Mouse (Mus musculus) Patski (cell line): ENCODE measurements around the gene Ltb. TPM values are rescaled to one million over a fixed set of nuclear protein-coding genes. Genes with fewer than 3 reads are reported as not detected.

Experiments
- ATAC-seq: fragments of 100-300 bp; one replicate; pipeline ENCODE4 v1.8.0; 2021
- CTCF ChIA-PET: fragments of 350-600 bp; sonication (Branson Sonifier 250); formaldehyde crosslinking; loops from one replicate; lab custom pipeline; 2022; ENCODE audit warnings: inconsistent platforms; lab: Charles Lee
- POLR2A ChIA-PET: fragments of 350-600 bp; sonication (Branson Sonifier 250); formaldehyde crosslinking; loops from one replicate; lab custom pipeline; 2022; ENCODE audit warnings: antibody characterized with exemption, inconsistent platforms; lab: Charles Lee
- DNase-seq: peaks from one replicate; pipeline ENCODE4 v3.0.0-alpha.2; 2011; ENCODE audit warnings: low read depth, low spot score
- H3K27me3 ChIP-seq: fragments of 371-371 bp; one replicate; pipeline ENCODE4 v1.5.1; 2021
- CTCF ChIP-seq: fragments of 100-300 bp; IDR thresholded peaks from one replicate; pipeline ENCODE4 v1.5.1; 2021
- in situ Hi-C: fragments of 300-500 bp; cut with MboI; formaldehyde crosslinking; loops from 3 replicates; pipeline ENCODE4 v1.11.1; 2018; ENCODE audit warnings: low pct_unique_long_range_greater_than_20kb, mixed read lengths
- polyA plus RNA-seq: library from polyadenylated mRNA; unstranded; gene quantifications from one replicate; pipeline ENCODE4 v1.2.3, GENCODE M21; 2021

The Ltb gene
- polyA plus RNA-seq, 1 experiment from 2014 or later: not detected

- H3K27me3 ChIP-seq: no peaks in the 10 kb centered on the region
- in situ Hi-C loops: no loop called here
- DNase-seq (no peak), ATAC-seq (no peak)
- TF ChIP-seq CTCF: no peak
- ChIA-PET CTCF (interaction anchor here (0.8 to 2.0 kb wide), 3 partner anchors 26 to 82 kb away, joined by 3 to 8 read pairs (median 6); no protein-coding TSS in a partner anchor), POLR2A (interaction anchor here (0.6 to 2.2 kb wide), 11 partner anchors 9 to 752 kb away, joined by 3 to 7 read pairs (median 5); partner anchors contain the start of gene Ddx39b)
Measured at GRCm38 (mm10) chr17:35164218-35164567, 30.0 kb upstream of the Ltb start.

- ATAC-seq: peak; percentile 92
- POLR2A ChIA-PET: interaction anchor here (0.6 to 1.9 kb wide), 6 partner anchors 9 to 80 kb away, joined by 3 to 6 read pairs (median 4); partner anchors contain the start of gene Ddx39b
- CTCF ChIA-PET: interaction anchor here (0.8 to 12.3 kb wide), 3 partner anchors 61 to 82 kb away, joined by 3 to 239 read pairs (median 6); partner anchors contain the start of genes Atp6v1g2, Ddx39b and Nfkbil1
- peak; percentile 97 for DNase-seq
- H3K27me3 ChIP-seq: no peaks in the 10 kb centered on the region
- no peak for TF ChIP-seq CTCF
- in situ Hi-C loops: loop anchor here (5.0 kb wide), 1 partner anchor 67 kb away; the partner anchor contains the start of gene Atp6v1g2
Measured at GRCm38 (mm10) chr17:35164568-35165450, 29.4 kb upstream of the Ltb start, which contains the start of gene Prrc2a. Gene Prrc2a (minus strand): TSS chr17:35164897.

DNA sequence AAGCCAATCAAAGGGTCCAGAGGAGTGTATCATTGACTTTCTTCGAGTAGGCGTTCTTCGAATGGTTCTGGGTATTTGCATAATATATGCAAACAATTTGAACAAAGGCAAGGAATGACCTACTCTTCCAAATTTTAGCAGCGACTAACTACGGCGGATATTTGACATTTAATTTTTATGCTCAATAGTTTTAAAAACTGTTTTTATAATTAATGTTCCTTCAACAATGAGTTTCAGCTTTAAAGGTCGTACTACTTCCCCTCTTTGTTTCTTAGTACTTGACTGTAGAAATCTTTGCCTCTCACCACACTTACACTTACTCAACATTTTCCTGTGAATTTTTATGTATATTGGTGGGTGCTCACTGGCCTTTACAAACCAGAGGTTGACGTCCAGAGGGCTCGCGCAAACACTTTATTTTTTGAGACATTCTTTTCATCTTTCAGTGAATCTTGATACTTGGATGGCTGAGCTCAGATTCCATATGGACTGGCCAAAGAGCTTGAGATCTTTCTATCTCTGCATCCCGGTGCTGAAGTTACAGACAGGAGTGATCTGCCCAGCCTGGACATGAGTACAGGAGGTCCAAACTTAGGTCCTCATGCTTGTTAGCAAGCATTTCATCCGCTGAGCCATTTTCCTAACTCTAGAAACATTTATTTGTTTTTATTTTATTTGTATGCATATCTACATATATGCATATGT lies 28.6 kb upstream of the Ltb start:
- ChIA-PET CTCF (interaction anchor here (0.9 to 12.3 kb wide), 5 partner anchors 13 to 67 kb away, joined by 3 to 239 read pairs (median 10); partner anchors contain the start of genes Atp6v1g2, Ddx39b, Ltb and Nfkbil1), POLR2A (interaction anchor here (1.6 to 2.2 kb wide), 2 partner anchors 68 to 79 kb away, joined by 4 to 5 read pairs; partner anchors contain the start of gene Atp6v1g2)
- H3K27me3 ChIP-seq: no peaks in the 10 kb centered on the region
- in situ Hi-C loops: loop anchor here (5.0 kb wide), 1 partner anchor 67 kb away; the partner anchor contains the start of gene Atp6v1g2
- ATAC-seq: peak; percentile 73
- TF ChIP-seq CTCF: no peak
- no peak for DNase-seq

GRCm38 (mm10) chr17:35166352-35167035 lies 27.7 kb upstream of the Ltb start:
- DNase-seq: peak; percentile 38

GRCm38 (mm10) chr17:35167794-35168193 lies 26.4 kb upstream of the Ltb start:
- DNase-seq: no peak
- ChIA-PET CTCF (interaction anchor here (0.8 to 12.3 kb wide), 7 partner anchors 10 to 90 kb away, joined by 3 to 239 read pairs (median 10); partner anchors contain the start of genes Atp6v1g2, Ddx39b, Gpank1 and Nfkbil1), POLR2A (no interaction called here)
- H3K27me3 ChIP-seq: no peaks in the 10 kb centered on the region
- in situ Hi-C loops: loop anchor here (5.0 kb wide), 1 partner anchor 65 kb away; the partner anchor contains the start of gene Atp6v1g2
- TF ChIP-seq CTCF: no peak
- no peak for ATAC-seq

More at GRCm38 (mm10) chr17:35166352-35167035, 27.7 kb upstream of the Ltb start:
- ChIA-PET POLR2A (interaction anchor here (2.2 kb wide), 1 partner anchor 67 kb away, joined by 5 read pairs; the partner anchor contains the start of gene Atp6v1g2), CTCF (interaction anchor here (0.8 to 12.3 kb wide), 8 partner anchors 11 to 91 kb away, joined by 3 to 239 read pairs (median 5); partner anchors contain the start of genes Atp6v1g2, Ddx39b, Ltb and Nfkbil1)
- in situ Hi-C loops: loop anchor here (5.0 kb wide), 1 partner anchor 66 kb away; the partner anchor contains the start of gene Atp6v1g2
- ATAC-seq: no peak
- no peaks in the 10 kb centered on the region for H3K27me3 ChIP-seq
- no peak for TF ChIP-seq CTCF

DNA sequence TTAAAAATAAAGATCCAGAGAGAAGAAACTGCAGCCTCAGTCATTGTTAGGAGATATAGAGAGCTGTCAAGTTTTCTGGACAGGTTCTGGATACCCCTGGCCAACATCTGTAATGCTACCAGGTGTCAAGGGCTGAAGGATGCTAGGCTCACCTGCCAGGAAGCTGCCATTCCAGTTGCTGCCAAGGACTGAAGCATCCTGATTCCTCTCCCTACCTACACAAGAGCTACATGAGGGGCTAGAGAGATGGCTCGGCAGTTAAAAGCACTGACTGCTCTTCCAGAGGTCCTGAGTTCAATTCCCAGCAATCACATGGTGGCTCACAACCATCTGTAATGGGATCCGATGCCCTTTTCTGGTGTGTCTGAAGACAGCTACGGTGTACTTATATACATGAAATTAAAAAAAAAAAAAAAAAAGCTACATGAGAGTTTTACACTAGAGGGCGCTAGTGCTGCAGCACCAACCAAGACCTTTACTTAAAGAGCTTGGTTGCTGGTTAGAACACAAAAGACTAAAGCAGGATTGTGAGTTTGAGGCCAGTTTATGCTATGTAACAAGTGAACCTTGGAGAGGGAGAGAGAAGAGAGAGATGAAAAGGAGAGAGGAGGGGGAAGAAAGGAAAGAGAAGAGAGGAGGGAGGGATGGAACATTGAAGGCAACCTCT lies 25.6 kb upstream of the Ltb start:
- no peak for TF ChIP-seq CTCF
- ChIA-PET POLR2A (interaction anchor here (0.9 kb wide), 1 partner anchor 73 kb away, joined by 3 read pairs; the partner anchor contains the start of gene Ddx39b), CTCF (interaction anchor here (0.8 to 12.3 kb wide), 13 partner anchors 10 to 89 kb away, joined by 3 to 239 read pairs (median 4); partner anchors contain the start of genes Atp6v1g2, Ddx39b and Nfkbil1)
- in situ Hi-C loops: loop anchor here (5.0 kb wide), 1 partner anchor 64 kb away; the partner anchor contains the start of gene Atp6v1g2
- ATAC-seq (no peak), DNase-seq (no peak)
- no peaks in the 10 kb centered on the region for H3K27me3 ChIP-seq

GRCm38 (mm10) chr17:35172445-35173234 lies 21.6 kb upstream of the Ltb start:
- DNase-seq (no peak), ATAC-seq (no peak)
- POLR2A ChIA-PET: no interaction called here
- TF ChIP-seq CTCF: no peak
- in situ Hi-C loops: no loop called here
- CTCF ChIA-PET: interaction anchor here (12.3 kb wide), 1 partner anchor 60 kb away, joined by 239 read pairs; the partner anchor contains the start of genes Atp6v1g2, Ddx39b and Nfkbil1
- H3K27me3 ChIP-seq: no peaks in the 10 kb centered on the region

GRCm38 (mm10) chr17:35173329-35173728 lies 20.9 kb upstream of the Ltb start:
- ChIA-PET POLR2A (no interaction called here), CTCF (interaction anchor here (12.3 kb wide), 1 partner anchor 59 kb away, joined by 239 read pairs; the partner anchor contains the start of genes Atp6v1g2, Ddx39b and Nfkbil1)
- H3K27me3 ChIP-seq: no peaks in the 10 kb centered on the region
- TF ChIP-seq CTCF: no peak
- DNase-seq (no peak), ATAC-seq (no peak)
- in situ Hi-C loops: no loop called here
